Mouse (Mus musculus) neural tube, embryonic 15.5 days (tissue): ENCODE data around the gene Tmcc1. TPM values are rescaled to one million over a fixed set of nuclear protein-coding genes. Genes with fewer than 3 reads are reported as not detected.
A peak's percentile ranks its signal among the peaks of the same experiment; 100 is the strongest.

Experiments used
- ATAC-seq: fragments of 200-750 bp; cut with Nextera tagmentation; 2 replicates; pipeline ENCODE4 v1.8.0; 2017; ENCODE audit warnings: mild to moderate bottlenecking, moderate TSS enrichment, moderate library complexity; ENCODE audit not compliant: low FRiP score
- H3K27ac ChIP-seq: fragments of 300-500 bp; sonication (generic); replicated peaks from 2 replicates; pipeline ENCODE4 v1.5.1; 2015; ENCODE audit warnings: mild to moderate bottlenecking, inconsistent platforms
- H3K27me3 ChIP-seq: fragments of 300-500 bp; sonication (generic); replicated peaks from 2 replicates; pipeline ENCODE4 v1.6.1; 2015; ENCODE audit warnings: inconsistent platforms
- H3K36me3 ChIP-seq: fragments of 300-500 bp; sonication (generic); 2 replicates; pipeline ENCODE4 v1.6.1; 2015; ENCODE audit warnings: inconsistent platforms
- H3K4me1 ChIP-seq: fragments of 300-500 bp; sonication (generic); 2 replicates; pipeline ENCODE4 v1.6.1; 2015; ENCODE audit warnings: inconsistent platforms
- H3K4me2 ChIP-seq: fragments of 300-500 bp; sonication (generic); 2 replicates; pipeline ENCODE4 v1.6.1; 2015; ENCODE audit warnings: inconsistent platforms, mild to moderate bottlenecking, moderate library complexity
- H3K4me3 ChIP-seq: fragments of 300-500 bp; sonication (generic); replicated peaks from 2 replicates; pipeline ENCODE4 v1.5.1; 2015; ENCODE audit warnings: mild to moderate bottlenecking, inconsistent platforms
- H3K9ac ChIP-seq: fragments of 300-500 bp; sonication (generic); replicated peaks from 2 replicates; pipeline ENCODE4 v1.6.1; 2015; ENCODE audit warnings: mild to moderate bottlenecking, inconsistent platforms
- H3K9me3 ChIP-seq: fragments of 300-500 bp; sonication (generic); replicated peaks from 2 replicates; pipeline ENCODE4 v1.6.1; 2016; ENCODE audit warnings: inconsistent platforms
- WGBS: fragments of 180-500 bp; shearing (Covaris S2); methylation state at CpG from one replicate; pipeline ENCODE4 v1.1.7; 2015; ENCODE audit warnings: mixed read lengths; 5-methylcytosine and 5-hydroxymethylcytosine counted together
- polyA plus RNA-seq: library from polyadenylated mRNA; unstranded; fragments of >200 nt; fragmentation: Nextera tagmentation; extraction: Ambion mirVana; gene quantifications from 2 replicates; pipeline ENCODE4 v1.2.1, GENCODE M21; 2015

Tmcc1 gene
- polyA plus RNA-seq, 1 experiment from 2014 or later: 25.2 TPM

GRCm38 (mm10) chr6:115975606-115976005 lies 217.7 kb downstream of the Tmcc1 start:
- no peak overlapping the region for H3K9ac ChIP-seq
- no peak for ATAC-seq
- no peaks in the 10 kb centered on the region for H3K9me3 ChIP-seq
- WGBS: 86% methylated on average over 8 of the region's 8 CpGs
- H3K4me1 ChIP-seq: peaks cover 26% of the 10 kb centered on the region
- H3K27ac ChIP-seq: no peak overlapping the region
- no peaks in the 10 kb centered on the region for H3K36me3 ChIP-seq
- no peak overlapping the region for H3K4me2 ChIP-seq
- no peaks in the 10 kb centered on the region; the same call in 1 of the 2 replicates for H3K27me3 ChIP-seq
- no peak overlapping the region for H3K4me3 ChIP-seq

- ATAC-seq: no peak
- WGBS: 58% methylated on average over 16 of the region's 16 CpGs
- no peaks in the 10 kb centered on the region for H3K36me3 ChIP-seq
- H3K4me3 ChIP-seq: no peak overlapping the region
- H3K9ac ChIP-seq: no peak overlapping the region
- H3K9me3 ChIP-seq: no peaks in the 10 kb centered on the region
- no peak overlapping the region for H3K4me2 ChIP-seq
- H3K27me3 ChIP-seq: no peaks in the 10 kb centered on the region
- peaks cover 26% of the 10 kb centered on the region for H3K4me1 ChIP-seq
- H3K27ac ChIP-seq: no peak overlapping the region
Observed at GRCm38 (mm10) chr6:115973881-115974662, 219.2 kb downstream of the Tmcc1 start.

- H3K4me2 ChIP-seq: no peak overlapping the region
- H3K27me3 ChIP-seq: no peaks in the 10 kb centered on the region
- no peak overlapping the region for H3K27ac ChIP-seq
- peaks cover 26% of the 10 kb centered on the region for H3K4me1 ChIP-seq
- H3K9ac ChIP-seq: no peak overlapping the region
- H3K4me3 ChIP-seq: no peak overlapping the region
- no peaks in the 10 kb centered on the region for H3K9me3 ChIP-seq
- no peak for ATAC-seq
- H3K36me3 ChIP-seq: no peaks in the 10 kb centered on the region
- 90% methylated on average over 15 of the region's 15 CpGs for WGBS
Observed at GRCm38 (mm10) chr6:115973139-115973875, 220.0 kb downstream of the Tmcc1 start.

GRCm38 (mm10) chr6:115972083-115972764 lies 221.1 kb downstream of the Tmcc1 start:
- WGBS: 74% methylated on average over 7 of the region's 7 CpGs
- Histone ChIP-seq H3K9ac (no peak overlapping the region), H3K4me1 (peaks cover 28% of the 10 kb centered on the region), H3K36me3 (no peaks in the 10 kb centered on the region), H3K27ac (no peak overlapping the region), H3K4me2 (no peak overlapping the region), H3K27me3 (no peaks in the 10 kb centered on the region), H3K4me3 (no peak overlapping the region), H3K9me3 (no peaks in the 10 kb centered on the region)
- ATAC-seq: no peak

GRCm38 (mm10) chr6:115971273-115972060 lies 221.8 kb downstream of the Tmcc1 start:
- Histone ChIP-seq H3K27ac (peak overlapping the region; percentile 19; the same call in 1 of the 2 replicates), H3K4me1 (peaks cover 28% of the 10 kb centered on the region)
- no peak for ATAC-seq

GRCm38 (mm10) chr6:115969952-115970351 lies 223.3 kb downstream of the Tmcc1 start:
- ATAC-seq: no peak
- no peaks in the 10 kb centered on the region for H3K27me3 ChIP-seq
- 64% methylated on average over 6 of the region's 6 CpGs for WGBS
- H3K4me1 ChIP-seq: peaks cover 28% of the 10 kb centered on the region
- no peaks in the 10 kb centered on the region for H3K9me3 ChIP-seq
- no peak overlapping the region for H3K27ac ChIP-seq
- no peaks in the 10 kb centered on the region for H3K36me3 ChIP-seq
- H3K4me3 ChIP-seq: no peak overlapping the region
- H3K9ac ChIP-seq: no peak overlapping the region
- no peak overlapping the region for H3K4me2 ChIP-seq

More at GRCm38 (mm10) chr6:115971273-115972060, 221.8 kb downstream of the Tmcc1 start:
- Histone ChIP-seq H3K27me3 (no peaks in the 10 kb centered on the region), H3K4me3 (no peak overlapping the region), H3K9me3 (no peaks in the 10 kb centered on the region), H3K9ac (no peak overlapping the region), H3K4me2 (no peak overlapping the region), H3K36me3 (no peaks in the 10 kb centered on the region)
- WGBS: 42% methylated on average over 13 of the region's 13 CpGs

GRCm38 (mm10) chr6:115969103-115969502 lies 224.2 kb downstream of the Tmcc1 start:
- Histone ChIP-seq H3K36me3 (no peaks in the 10 kb centered on the region), H3K27ac (no peak overlapping the region), H3K27me3 (no peaks in the 10 kb centered on the region), H3K9ac (no peak overlapping the region), H3K4me1 (peaks cover 25% of the 10 kb centered on the region), H3K9me3 (no peaks in the 10 kb centered on the region), H3K4me2 (no peak overlapping the region), H3K4me3 (no peak overlapping the region)
- WGBS: 75% methylated on average over 9 of the region's 9 CpGs
- no peak for ATAC-seq

GRCm38 (mm10) chr6:115968700-115969099 lies 224.6 kb downstream of the Tmcc1 start:
- no peaks in the 10 kb centered on the region for H3K9me3 ChIP-seq
- no peak overlapping the region for H3K9ac ChIP-seq
- ATAC-seq: no peak
- H3K27ac ChIP-seq: no peak overlapping the region
- H3K4me3 ChIP-seq: no peak overlapping the region
- H3K4me2 ChIP-seq: no peak overlapping the region
- H3K27me3 ChIP-seq: no peaks in the 10 kb centered on the region
- 81% methylated on average over 6 of the region's 6 CpGs for WGBS
- H3K4me1 ChIP-seq: peaks cover 21% of the 10 kb centered on the region
- no peaks in the 10 kb centered on the region for H3K36me3 ChIP-seq

Other genes with a start within 250 kb of the Tmcc1 start
- not detected in 2 replicates for gene H1foo, start 248.5 kb downstream of the Tmcc1 start, polyA plus RNA-seq
- gene Plxnd1, start 198.5 kb downstream of the Tmcc1 start, polyA plus RNA-seq: 8.8 and 9.8 TPM in 2 replicates
- 62.3 and 65.8 TPM in 2 replicates for gene Washc2, start 14.6 kb upstream of the Tmcc1 start, polyA plus RNA-seq
- gene Zfand4, start 70.7 kb upstream of the Tmcc1 start, polyA plus RNA-seq: 5.6 and 6.0 TPM in 2 replicates
- gene March8, start 144.5 kb upstream of the Tmcc1 start, polyA plus RNA-seq: 47.7 and 56.0 TPM in 2 replicates